Mouse (Mus musculus) adrenal gland, postnatal 25 days (tissue): ENCODE measurements at regions not wholly inside any gene's neighbourhood (a gene's known extent, or its start where the extent isn't known, plus 50 kb on each side); places are given as distances from the start of the nearest gene placed in this dataset.
"Not testable (repeated sequence)": the region's sequence is repeated elsewhere in the genome, so short reads cannot be mapped to it uniquely, and the experiment has no call there.

ENCODE experiments used
- DNase-seq: peaks from one replicate; pipeline ENCODE4 v3.0.0; 2021; ENCODE audit warnings: mixed read lengths

DNA sequence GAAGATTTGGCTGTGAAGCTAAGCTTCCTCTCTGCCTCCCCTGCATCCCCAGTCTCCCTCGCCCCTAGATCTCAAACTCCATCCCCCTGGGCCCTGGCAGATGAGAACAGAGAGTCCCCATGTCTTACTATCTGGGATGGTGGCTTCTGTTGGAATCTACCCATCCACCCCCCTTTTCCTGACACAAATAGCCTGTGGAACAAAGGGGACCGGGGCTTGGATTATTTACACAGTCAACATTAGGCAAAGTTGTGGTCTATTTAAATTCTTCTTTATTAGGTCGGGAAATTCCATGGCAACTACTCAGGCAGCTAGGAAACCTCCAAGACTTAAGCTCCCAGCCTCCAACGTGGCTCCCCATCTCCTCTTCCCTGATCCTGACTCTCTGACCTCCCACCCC lies 279.9 kb downstream of the Cyp26b1 start:
- no peak for DNase-seq

DNA sequence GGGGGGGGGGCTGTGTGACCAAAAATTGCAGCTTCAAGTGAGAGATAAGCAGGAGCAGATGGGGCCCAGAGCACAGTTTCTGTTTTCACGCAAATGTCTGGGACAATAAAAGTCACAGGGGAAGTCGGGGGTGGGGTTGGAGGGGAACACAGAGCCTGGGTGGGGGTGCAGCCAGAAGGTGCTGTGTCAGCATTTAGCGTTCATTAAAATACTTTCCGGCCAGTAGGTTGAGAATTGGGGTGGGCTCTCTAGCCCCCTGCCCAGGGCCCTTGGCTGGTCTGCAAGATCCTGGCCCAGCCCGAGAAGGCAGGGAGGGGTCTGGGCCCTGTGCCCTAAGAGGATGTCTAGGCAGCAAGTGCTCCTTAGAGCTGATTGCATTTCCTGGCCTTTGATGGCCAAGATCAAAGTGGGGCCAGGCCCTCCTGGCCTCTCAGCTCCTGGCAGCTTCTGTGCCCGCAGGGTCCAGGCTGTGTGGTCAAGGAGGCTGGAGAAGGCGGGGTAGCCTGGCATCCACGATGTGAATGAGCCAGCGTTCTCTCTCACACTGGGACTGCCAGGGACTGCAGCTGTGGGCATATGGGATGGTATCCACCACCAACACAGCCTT lies 283.0 kb downstream of the Cyp26b1 start:
- DNase-seq: no peak

DNA sequence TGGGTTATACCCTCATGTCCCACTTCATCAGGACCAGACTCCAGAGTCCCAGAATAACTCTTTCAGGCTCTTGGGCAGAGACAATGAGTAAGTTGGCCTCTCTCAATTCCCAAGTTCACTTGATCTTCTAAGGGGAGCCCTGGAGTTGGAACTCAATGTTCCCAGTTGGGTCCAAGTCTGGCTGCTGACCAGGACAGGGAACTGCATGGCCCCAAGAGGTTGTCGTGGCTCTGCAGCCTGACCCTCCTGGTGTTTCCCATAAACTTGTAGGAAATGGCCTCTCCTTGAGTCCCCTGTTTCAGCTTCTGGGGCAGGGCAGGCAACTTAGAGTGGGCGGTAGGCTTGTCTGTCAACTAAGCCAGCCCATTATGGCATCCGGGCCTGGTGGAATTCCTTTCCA lies 286.2 kb downstream of the Cyp26b1 start:
- DNase-seq: no peak

DNA sequence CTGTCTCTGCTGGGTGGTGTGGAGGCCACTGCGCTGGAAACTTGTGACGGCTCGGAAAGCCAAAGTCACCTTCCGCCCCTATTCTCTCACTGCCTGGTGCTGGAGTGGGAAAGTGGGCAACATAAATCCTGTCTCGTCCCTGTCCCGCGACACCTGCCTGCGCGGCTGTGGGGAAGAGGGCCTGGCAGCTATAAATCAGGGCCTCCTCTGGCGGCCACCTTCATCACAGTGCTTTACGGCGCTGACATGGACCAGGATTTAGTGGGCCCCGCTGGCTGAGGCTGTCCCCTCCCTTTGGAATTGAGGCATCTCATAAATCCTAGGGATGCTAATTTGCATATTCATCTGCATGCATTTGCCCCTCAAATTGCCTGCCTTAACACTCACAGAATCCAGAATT lies 287.1 kb downstream of the Cyp26b1 start:
- DNase-seq: no peak

DNA sequence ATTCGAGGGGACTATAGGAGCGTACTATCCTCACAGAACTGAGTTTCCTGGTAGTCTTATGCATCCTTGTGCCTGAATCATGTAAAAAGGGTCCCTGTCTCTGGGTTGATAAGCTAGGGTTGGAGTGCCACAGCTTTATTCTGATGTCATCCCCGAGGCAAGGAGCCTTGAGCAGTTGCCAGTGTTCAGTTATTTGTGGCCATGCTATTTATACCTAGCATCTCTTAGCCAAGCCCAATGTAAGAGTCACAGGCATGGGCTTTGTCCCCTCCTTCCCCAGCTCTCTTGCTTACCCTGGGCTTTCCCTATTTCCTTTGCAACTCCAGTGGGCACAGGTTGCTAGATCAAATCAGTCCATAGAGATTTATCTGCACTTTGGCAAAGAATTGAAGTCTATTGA lies 288.6 kb downstream of the Cyp26b1 start:
- no peak for DNase-seq

DNA sequence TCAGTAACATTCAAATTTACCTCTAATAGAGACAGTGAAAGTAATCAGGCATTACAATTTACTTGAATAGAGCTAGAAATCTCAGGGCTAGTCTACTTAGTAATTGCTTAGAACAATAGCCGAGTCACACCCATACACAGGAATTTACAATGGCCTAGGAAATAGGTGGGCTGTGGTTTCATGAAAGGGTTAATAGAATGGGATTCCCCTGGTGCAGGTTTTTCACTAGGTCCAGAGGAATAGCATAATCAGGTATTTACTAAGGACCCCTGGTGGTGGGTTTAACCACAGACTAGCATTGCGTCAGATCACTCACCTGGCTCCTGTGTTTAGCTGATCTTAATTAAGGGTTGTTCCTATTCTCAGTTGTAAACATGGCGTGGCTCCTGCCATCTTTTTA lies 290.8 kb downstream of the Cyp26b1 start:
- DNase-seq: not testable (repeated sequence)

DNA sequence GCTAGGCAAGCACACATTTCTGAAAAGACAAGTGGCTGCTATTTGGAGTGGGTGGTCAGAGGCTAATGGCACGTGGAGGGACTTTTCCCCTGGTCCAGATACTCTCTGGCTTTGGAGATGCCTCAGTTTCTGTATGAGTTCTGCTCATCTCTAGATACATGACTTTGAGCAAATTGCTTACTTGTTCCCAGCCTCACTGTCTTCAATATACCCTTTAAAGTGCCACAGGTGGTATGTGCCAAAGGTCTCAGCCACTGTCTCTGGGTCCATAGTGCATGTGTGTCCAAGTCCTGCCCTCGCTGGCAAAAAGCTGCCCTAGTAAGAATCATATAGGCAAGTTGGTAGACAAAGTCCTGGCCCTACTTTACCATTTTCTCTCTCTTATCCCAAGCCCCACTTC lies 291.5 kb downstream of the Dysf start:
- no peak for DNase-seq

DNA sequence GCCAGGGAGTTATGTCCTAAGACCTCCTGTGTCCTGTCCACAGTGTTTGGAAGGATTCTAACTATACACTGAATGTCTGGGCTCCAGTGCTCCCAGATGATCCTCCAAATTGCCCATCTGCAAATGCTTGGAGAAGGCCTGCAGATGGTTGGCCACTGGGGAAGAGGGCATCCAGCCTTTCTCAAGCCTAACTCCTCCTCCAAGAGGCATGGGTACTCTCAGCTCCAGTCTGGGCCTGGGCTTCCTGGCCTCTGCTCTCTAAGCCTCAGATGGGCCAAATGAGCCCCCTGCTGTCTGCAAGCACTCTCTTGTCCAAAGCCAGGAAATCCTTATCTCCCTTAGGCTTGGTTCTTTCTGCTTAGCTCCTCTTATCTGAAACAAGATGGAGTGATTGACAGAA lies 290.8 kb downstream of the Dysf start:
- no peak for DNase-seq

DNA sequence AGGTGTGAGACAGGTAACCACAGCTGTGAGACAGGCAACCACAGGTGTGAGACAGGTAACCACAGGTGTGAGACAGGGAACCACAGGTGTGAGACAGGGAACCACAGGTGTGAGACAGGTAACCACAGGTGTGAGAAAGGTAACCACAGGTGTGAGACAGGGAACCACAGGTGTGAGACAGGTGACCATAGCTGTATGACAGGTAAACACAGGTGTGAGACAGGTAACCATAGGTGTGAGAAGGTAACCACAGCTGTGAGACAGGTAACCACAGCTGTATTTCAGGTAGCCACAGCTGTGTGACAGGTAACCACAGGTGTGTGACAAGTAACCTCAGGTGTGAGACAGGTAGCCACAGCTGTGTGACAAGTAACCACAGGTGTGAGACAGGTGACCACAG lies 265.5 kb downstream of the Dysf start:
- not testable (repeated sequence) for DNase-seq

DNA sequence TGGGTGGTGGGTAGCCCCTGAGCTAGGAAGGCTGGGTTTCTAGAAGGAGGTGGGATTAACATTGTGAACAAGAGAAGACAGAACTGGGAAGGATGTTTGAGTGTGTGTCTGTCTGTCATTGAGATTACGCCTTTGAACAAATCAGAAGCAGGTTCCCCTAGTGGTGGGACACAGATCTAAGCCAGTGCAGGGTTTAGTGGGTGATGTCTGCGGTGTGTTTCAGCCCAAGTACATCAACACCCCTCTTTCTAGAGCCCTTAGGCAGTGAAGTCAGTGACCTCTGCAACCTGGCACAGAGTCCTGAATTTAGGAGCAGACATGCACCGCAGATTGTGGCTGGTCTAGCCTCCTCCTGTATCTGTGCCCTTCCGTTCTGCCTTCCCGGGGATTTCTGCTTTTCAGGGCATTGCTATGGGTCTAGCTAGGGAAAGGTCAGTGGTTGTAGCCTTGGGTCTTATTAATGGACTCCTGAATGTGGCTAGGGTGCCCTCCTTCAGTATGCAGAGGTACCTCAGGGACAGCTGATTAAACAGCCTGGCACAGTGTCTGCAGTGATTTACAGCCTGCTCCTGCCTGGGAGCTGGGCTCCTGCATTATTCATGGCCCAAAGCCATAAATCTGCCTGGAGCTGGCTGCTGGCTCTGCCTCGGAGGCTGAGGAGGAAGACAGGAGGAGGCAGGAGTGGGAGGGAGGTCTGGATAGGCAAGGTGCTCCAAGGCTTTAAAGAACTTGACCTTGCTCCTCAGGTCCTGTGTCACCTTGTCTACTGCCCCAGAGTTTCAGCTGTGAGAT lies 264.3 kb downstream of the Dysf start:
- peak; percentile 77 for DNase-seq

DNA sequence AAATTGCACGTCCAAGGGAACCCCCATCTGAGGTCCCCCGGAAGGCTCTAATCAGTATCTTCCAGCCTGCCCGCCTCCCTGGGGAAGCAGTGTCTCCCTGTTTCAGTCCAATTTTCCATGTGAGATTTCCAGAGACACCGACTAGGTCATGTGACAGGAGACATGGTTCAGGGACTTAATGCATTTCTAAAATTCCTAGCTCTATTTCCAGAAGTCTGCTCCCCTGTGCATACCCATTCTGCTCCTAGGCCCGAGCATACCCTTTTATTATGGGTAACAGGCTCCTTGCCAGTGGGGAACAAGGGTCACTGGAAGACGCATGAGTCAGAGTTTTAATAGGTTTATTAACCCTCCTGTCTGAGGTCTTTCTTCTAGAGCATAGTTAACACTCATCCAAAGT lies 263.6 kb downstream of the Dysf start:
- DNase-seq: no peak

DNA sequence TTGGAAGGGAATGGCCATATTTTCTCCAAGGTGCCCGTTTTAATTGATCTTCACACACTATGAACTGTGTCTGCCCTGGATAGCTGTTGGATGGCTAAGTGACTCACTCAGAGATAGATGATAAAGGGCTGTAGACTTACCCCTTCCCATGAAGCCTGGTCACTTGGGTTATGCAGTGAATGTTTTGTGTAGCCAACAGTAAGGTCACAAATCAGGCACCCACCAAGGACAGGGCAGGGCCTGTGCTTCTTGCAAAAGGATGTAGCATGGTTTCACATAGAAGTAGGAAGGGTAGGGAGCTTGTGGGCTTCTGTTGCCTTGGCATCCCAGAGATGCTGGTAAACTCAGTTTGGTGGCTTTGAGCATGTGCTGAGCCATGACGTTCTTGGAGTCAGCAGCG lies 263.1 kb downstream of the Dysf start:
- DNase-seq: no peak

DNA sequence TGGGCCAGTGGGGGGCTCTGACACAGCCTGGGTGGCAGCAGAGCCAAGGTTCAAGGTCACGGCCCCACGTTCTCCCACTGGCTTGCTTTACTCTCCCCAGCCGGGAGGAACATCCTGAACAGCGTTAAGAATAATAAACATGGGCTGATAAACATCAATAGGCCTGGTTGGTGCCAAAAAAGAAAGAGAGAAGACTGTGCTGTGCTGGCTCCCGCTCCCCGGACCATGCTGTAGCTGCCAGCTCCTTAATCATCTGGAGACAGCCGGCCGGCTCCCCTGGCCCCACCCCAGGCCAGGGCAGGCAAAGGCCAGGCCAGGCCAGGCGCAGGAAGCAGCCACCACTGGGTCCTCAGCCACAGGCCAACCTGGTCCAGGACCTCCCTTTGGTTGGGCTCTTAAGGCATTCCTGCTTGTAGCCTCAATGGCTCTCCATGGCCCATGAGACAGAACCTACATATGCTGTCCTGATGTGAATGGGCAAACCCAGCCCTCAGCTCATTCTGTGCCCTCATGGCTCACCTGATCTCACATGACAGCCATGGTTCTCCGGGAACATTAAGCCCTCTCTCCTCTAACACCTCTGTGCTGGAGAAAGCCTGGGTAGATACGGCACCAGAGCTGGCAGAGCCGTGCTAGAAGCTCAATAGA lies 262.3 kb downstream of the Dysf start:
- DNase-seq: peak; percentile 51

DNA sequence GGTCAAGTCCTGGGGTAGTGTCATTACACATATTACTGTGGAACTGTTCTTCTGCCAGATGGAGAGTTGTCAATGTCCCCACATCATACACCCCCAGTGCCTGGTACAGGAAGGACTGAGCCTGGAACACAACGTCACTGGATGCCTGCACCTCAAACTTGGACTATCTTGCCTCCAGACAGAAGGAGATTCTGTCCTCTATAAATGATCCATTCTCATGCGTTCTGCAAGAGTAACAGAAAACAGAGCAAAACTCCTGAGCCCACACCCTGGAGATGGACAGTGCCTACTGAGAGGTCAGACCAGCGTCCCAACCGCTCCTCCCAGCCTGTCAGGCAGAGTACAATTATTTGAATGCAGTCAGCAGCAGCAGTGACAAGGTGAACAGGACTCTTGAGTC lies 261.1 kb downstream of the Dysf start:
- DNase-seq: no peak

DNA sequence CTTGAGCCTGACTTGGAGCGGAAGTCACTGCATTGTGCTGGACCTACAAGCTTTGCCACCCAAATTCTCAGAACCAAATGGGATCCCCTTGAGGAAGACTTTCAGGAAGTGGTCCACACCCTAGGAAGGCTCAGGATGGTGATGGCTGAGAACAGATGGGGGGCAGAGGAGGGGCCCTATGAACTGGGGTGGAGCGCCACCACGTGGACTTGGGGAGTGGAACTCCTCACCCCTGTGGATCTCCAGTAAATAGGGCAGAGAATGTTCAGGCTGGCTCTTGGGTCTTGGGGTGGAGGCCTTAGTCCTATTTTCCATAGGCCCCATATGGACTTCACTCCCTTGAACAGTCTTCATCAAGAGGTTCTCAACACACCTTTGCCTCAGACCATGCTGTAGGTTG lies 260.6 kb downstream of the Dysf start:
- no peak for DNase-seq

DNA sequence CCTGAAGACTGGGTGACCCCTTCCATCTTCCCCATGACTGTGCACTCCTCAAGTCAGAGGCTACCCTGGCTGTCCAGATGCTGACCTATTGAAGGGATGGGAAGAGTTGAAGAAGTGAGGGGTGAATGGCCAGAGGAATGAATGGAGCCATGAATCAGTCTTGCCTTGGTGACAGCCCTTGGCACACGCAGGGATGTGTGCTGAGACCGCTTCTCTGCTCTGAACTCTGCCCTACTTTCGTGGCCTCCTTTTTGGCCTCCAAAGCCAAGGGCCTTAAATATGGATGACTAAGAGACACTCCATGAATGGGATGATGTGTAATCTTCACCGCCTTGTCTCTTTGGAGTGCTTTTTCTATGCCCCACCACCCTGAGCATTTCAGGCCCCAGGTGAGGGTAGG lies 259.7 kb downstream of the Dysf start:
- peak; percentile 46 for DNase-seq

DNA sequence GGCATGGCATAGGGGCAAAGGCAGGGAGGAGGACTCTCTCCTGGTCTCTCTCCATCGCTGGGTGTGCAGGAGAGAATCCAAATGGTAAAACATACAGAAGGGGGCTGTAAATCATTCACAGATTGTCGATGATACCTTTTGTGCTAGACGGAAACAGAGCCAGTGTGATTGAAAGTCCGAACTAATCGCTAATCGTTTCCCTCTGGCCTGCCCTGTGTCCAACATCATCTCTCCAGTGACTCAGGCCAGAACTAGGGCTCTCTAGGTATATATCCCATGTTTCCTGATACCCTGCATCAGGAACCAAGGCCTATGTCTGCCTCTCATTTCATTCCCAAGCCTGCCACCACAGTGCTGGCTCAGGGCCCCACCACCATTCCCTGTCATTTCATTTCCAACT lies 259.1 kb downstream of the Dysf start:
- DNase-seq: no peak

DNA sequence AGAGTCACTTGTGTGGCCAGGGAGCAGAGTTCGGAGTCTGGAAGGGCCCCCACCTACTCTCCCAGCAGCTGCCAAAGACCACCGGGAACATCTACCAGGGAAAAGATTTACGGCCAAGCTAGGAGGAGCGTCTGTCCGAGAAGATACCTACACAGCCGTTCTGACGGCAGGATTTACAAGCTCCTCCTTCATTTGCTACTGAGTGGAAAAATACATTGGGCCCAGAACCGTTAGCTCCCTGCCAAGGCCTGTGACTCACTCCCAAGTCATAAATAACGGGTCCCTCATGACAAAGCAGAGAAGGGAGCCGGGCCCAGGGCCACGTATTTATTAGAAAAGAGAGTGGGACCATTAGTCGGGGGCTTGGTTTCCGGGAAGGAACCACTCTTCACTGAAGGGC lies 258.3 kb downstream of the Dysf start:
- peak; percentile 80 for DNase-seq

DNA sequence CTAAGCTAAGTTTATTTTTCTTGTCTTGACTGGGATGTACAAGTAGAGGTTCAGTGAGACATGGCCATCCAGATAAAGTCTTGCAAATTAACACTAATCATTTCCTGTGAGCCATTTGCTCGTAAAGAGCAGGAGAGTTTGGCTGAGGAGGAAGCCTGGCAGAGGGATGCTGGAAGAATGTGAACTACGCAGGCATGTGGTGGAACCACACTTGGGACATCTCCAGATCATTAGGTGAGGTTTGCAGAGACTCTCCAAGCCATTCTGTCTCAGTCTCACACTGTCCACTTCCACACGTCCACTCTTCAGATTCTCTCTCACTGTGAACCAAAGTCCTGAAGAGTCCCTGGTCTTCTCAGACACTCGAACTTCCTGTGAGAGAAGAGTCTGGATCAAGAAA lies 256.3 kb downstream of the Dysf start:
- no peak for DNase-seq

DNA sequence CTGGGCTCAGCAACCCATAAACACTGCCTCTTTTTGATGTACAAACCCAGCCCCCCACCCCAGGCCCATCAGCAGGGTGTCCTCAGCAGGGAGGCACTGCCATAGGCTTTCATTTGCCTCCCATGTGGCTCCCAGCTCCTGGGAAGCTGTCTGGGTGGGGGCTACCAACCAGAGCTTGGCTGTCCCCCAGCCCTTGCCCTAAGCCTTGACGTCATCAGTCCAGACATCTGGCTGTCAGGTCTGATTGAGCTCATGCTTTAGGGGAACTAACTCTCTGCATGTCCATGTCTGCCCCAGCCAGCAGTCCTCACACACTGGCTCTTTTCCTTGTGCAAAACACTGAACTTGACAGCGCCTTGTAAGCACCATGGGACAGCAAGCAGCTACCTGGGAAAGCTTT lies 255.3 kb downstream of the Dysf start:
- no peak for DNase-seq

DNA sequence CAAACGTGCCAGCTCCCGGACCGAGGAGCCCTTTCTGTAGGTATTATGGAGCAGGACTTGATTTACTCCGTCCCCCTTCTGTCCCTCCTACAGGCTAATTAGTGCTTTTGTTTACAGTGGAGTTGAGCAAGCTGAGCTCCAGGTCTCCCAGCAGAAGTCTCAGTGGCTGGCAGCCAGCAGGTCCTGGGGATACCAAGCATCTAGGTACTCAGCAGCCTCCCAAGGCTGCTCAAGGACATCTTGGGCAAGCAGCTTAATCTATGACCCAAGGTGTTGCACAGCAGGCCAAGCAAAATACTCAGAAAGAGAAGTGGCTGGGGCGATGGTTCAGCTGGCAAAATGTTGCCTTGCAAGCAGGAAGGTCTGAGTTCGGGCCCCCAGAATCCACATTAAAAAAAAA lies 254.4 kb downstream of the Dysf start:
- DNase-seq: no peak

DNA sequence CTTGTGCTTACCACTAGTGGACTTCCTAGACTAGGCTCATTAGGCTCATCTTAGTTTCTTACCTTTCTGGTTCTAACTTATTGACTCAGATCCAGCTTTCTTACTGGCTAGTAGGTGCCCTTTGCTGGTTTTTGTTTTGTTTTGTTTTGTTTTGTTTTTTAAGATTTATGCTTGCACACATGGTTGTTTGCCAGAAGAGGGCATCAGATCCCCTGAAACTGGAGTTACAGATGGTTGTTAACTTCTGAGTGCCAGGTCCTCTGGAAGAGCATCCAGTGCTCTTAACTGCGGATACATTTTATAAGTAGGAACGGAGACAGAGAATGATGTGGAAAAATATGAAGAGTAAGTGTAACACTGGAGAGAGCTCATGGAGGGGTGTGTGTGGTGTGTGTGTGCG lies 253.1 kb downstream of the Dysf start:
- no peak for DNase-seq
